In the genomic region with DNA sequence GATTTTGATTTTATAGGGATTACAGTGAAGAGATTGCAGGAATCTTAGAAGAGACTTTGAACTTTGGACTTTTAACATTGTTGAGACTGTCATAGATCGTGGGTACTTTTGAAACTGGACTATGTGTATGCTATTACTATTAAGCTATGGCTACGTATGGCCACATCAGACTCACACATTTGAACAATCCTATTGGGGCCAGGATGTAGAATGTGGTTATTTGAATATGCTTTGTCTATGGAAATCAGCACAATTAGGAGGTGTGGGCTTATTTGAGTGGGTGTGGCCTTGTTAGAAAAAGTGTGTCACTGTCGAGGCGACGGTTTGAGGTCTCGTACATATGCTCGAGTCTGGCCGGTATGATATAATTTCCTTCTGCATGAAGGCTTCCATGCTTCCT, we compare ENCODE assay signal across 20 mouse cellular contexts.
"Had no signal": no experiment of that assay in that cellular context is flagged by ENCODE, and none has a peak within 500 bp of the region (broad histone marks: within the 10 kb centered on the region; RNA-seq: fewer than 3 reads in every experiment).

No protein-coding gene starts in this region.

- ATAC-seq: liver, postnatal 0 days had no signal

- H3K27me3 ChIP-seq: kidney, embryonic 15.5 days; limb, embryonic 12.5 days; limb, embryonic 15.5 days; lung, embryonic 15.5 days; neural tube, embryonic 13.5 days; stomach, embryonic 15.5 days had no signal

- H3K4me3 ChIP-seq: kidney, embryonic 15.5 days; limb, embryonic 12.5 days; limb, embryonic 15.5 days; lung, embryonic 15.5 days; myocyte; neural tube, embryonic 13.5 days; stomach, embryonic 15.5 days had no signal

- H3K36me3 ChIP-seq: kidney, embryonic 15.5 days; limb, embryonic 12.5 days; limb, embryonic 15.5 days; lung, embryonic 15.5 days; neural tube, embryonic 13.5 days; stomach, embryonic 15.5 days had no signal

- H3K4me2 ChIP-seq: kidney, embryonic 15.5 days; limb, embryonic 12.5 days; limb, embryonic 15.5 days; liver, embryonic 11.5 days; lung, embryonic 15.5 days; neural tube, embryonic 13.5 days; stomach, embryonic 15.5 days had no signal

- H3K4me1 ChIP-seq: kidney, embryonic 15.5 days; limb, embryonic 12.5 days; limb, embryonic 15.5 days; lung, embryonic 15.5 days; neural tube, embryonic 13.5 days; stomach, embryonic 15.5 days had no signal

- H3K27ac ChIP-seq: kidney, embryonic 15.5 days; limb, embryonic 12.5 days; limb, embryonic 15.5 days; liver, embryonic 14.5 days; lung, embryonic 15.5 days; neural tube, embryonic 13.5 days; stomach, embryonic 15.5 days had no signal

- DNase-seq: kidney, adult 11 months; kidney, adult 8-10 months; kidney, postnatal 10 days; kidney, postnatal 4 days; liver, postnatal 0 days; lung, postnatal 10 days; lung, postnatal 36 days; retina, postnatal 1 day; right cerebral cortex, postnatal 25 days; spleen, adult 18-20 months; thymus, postnatal 25 days had no signal

- H3K9ac ChIP-seq: kidney, embryonic 15.5 days; limb, embryonic 12.5 days; limb, embryonic 15.5 days; liver, embryonic 14.5 days; liver, postnatal 0 days; lung, embryonic 15.5 days; neural tube, embryonic 13.5 days; stomach, embryonic 15.5 days had no signal

- H3K9me3 ChIP-seq: kidney, embryonic 15.5 days; limb, embryonic 12.5 days; limb, embryonic 15.5 days; lung, embryonic 15.5 days; neural tube, embryonic 13.5 days; stomach, embryonic 15.5 days had no signal
